Mouse (Mus musculus) cerebellum, postnatal 36 days (tissue): ENCODE results near the gene Usp6nl.
A peak's percentile ranks its signal among the peaks of the same experiment; 100 is the strongest.

Experiments used
- DNase-seq, 2 experiments: peaks; one replicate each; pipeline ENCODE4 v3.0.0; 2021 to 2022; ENCODE audit warnings: mixed read lengths in 2 of 2

Gene Usp6nl

DNA sequence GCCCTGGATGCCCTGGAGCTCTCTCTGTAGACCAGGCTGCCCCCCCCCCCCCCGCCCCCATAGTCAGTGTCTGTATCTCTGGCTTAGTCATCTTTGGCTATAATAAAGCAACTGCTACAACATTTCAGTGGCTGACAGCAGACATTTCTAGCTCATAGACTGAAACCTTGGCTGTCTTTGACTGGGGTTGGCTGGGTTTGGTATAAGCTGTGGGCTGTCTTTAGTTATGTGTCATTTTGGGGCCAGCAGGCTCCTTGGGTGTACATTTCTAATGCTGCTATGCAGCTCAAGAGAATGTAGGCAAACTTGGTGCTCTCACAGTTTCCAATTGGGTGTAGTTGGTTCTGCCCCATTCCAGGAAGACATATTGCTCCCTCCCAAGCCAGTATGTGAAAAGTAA is 11.1 kb downstream of the Usp6nl start:
- DNase-seq: no peak

- DNase-seq: no peak
Measured at GRCm38 (mm10) chr2:6334011-6334410, 11.5 kb downstream of the Usp6nl start.

DNA sequence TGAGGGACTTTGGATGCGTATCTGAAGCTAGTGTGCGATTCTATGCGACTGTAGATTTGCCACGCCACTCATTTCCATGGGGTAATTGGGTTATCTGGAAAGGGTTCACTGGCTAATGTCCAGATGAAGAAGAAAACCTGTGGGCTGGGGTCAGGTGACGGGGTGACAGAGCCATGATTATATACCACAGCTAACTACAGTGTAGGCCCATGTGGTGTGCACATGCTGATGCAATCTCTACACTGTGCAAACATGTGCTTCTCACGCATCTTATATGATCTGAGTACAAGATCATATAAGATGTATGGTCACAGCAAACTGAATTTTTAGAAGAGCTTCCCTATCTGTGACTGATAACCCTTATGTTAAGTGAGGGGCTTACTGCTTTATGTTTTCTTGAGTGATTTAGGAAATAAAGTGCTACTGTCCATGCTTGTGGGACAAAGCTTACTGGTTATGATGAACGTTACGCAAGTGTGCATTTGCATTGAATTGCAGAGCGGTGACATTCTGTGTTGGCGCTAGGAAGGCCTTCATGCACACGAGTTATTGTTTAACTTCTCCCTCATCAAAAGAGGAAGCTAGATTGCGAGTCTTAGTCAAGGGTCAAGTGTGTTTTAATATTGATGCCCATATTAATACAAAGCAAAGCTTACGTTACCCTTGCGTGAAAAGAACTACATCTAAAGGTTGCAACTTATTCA is 12.7 kb downstream of the Usp6nl start:
- no peak for DNase-seq

DNA sequence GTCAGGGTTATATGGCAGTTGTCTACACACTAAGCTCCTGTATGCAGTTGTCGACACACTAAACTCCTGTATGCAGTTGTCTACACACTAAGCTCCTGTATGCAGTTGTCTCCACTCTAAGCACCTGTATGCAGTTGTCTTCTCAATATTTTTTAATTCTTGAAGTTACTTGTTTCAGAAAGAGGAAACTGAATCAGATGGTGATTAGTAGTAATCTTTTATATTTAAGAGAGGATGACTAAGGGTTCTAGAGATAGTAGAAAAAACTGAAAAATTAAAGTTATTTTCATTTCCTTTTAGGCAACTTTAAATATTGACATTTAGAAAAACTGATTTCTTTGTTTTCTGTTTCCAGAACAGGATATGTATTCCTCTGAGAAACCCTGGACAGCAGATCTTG is 13.5 kb downstream of the Usp6nl start:
- no peak for DNase-seq

- no peak for DNase-seq
Measured at GRCm38 (mm10) chr2:6336649-6337048, 14.2 kb downstream of the Usp6nl start.

DNA sequence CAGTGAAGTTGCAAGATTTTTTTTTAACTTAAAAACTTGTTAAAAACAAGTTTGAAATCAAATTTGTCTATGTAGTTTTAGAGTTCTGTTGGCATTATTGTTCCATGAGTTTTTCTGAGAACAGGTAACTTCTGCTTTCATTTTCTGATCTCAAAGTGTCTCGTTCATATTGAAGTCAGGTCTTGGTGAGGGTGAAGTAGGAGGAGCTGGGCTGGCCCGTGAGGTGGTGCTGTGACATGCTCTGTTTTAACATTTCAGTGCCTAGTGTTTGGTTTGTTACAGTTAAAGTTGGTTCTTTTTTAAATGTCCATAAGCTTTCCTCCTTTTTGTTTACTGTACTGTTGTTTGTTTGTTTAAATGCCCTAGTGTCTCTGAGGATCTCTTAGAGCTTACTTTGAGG is 15.0 kb downstream of the Usp6nl start:
- DNase-seq: no peak

- no peak for DNase-seq
Measured at GRCm38 (mm10) chr2:6338031-6338629, 15.7 kb downstream of the Usp6nl start.

- no peak for DNase-seq
Measured at GRCm38 (mm10) chr2:6340439-6340838, 18.0 kb downstream of the Usp6nl start.

DNA sequence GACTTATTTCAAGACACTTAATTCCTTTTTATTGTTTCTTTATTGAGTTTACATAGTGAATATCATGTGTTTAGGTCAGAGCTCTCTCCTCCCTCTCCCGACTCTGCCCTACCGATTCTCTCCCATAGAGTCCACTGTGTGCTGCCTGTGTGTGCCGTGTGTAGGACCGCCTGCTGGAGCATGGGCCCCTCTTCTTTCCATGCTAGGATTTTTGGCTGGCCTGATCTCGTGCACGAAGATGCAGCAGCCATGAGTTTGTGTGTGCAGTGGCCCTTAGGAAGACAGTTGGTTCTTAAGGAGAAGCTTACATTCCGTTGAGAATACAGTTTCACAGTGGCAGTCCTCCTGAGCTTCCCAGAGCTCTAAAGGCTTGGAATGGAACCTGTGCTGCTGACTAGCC is 19.0 kb downstream of the Usp6nl start:
- DNase-seq: no peak

DNA sequence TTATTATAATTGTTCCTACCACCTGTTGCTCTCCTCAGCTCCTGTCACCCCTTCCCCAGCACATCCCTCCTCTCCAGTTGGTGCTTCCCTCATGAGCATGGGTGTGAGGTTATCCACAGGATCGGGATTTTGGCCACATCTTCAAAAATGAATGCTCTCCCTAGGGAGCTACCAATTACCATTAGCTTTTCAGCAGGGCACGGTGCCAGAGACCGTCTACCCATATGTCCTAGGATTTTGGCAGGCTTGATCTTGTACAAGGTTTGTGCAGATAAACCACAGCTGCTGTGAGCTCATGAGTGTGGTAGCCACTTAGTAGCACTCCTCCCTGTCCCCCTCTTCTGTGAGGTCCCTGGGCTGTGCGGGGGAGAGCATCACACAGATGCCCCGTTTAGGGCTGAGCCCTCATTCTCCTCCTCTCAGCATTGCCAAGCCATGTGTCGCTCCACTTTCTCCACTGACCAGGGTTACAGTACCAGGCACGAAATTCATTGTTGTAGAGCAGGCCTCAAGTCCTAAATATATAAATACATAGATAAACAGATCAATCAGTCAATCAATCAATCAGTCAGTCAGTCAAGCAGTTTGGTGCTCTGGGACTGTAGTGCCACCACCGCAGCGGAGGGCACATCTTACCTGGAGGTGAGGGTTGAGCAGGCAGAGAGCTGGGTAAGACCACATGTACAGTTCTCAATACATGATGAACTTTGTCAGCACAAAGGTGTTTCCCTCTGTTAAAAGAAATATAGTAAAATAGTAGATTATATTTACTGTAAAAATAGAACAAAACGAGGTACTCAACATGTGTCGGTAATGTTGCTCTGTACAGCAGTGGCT is 27.0 kb downstream of the Usp6nl start:
- peak; percentile 55 to 63 for DNase-seq

DNA sequence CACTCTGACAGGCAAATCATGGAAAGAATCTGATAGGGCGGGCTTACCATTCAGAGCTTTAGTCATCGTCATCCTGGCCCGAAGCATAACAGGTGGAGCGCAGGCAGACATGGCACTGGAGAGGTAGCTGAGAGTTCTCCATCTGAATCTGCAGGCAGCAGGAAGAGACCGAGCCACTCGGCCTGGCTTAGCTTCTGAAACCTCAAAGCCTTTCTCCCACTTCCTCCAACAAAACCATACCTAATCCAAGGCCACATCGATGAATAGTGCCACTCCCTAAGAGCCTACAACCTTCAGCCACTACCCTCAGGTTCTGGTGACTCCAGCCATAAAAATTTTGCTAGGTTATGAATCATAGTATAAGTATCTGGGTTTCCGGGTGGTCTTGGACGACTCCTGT is 27.7 kb downstream of the Usp6nl start:
- no peak for DNase-seq

DNA sequence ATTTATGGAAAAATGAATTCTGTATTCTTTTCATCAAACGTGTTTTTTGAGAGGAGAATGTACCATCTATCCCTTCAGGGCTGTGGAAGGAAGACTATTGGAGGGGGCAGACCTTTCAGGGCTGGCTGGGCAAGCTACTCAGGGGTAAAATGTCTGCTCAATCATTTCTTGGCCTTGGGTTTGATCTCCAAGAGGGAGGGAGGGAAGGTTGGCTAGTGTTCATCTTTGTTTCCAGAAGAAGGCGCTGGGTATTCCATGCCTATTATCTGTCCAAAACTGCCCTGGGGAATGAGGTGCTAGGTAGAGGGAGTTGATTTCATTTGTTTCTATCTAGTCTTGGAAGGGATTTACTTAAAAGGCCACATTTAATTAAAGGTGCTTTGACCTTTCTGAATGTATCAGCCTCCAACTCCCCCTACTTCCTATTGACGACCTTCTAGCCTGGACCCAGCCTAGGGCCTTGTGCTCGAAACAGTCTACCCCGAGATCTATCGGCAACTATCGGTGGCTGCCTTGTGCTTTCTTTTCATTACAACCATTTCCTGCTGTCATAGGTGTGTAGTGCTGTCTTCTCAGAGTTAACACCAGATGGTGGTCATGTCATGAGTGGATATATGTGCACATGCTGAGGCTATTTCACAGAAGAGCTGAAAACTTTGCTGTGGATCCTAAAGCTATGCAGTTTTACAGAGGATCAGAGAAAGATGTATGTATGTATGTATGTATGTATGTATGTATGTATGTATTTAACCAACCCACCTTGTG is 28.6 kb downstream of the Usp6nl start:
- no peak for DNase-seq

- DNase-seq: no peak
Measured at GRCm38 (mm10) chr2:6352541-6352971, 30.1 kb downstream of the Usp6nl start.

DNA sequence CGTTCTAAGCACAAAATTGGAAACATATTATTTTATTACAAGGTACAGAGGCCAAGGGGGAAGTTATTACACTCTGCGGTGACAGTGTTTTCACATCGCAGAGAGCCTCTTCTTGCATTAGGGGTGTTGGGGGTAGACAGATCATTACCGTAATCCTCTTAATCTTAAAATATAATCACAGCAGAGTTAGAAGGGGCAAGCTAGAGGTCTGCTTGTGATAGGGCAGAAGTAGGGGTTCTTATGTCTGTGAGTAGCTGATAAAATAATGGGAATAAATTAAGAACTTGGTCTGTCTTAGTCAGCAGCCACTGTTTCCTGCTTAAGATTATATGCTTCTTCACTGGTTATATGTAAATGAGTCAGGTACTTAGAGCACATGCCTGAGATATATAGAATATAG is 30.6 kb downstream of the Usp6nl start:
- DNase-seq: no peak

DNA sequence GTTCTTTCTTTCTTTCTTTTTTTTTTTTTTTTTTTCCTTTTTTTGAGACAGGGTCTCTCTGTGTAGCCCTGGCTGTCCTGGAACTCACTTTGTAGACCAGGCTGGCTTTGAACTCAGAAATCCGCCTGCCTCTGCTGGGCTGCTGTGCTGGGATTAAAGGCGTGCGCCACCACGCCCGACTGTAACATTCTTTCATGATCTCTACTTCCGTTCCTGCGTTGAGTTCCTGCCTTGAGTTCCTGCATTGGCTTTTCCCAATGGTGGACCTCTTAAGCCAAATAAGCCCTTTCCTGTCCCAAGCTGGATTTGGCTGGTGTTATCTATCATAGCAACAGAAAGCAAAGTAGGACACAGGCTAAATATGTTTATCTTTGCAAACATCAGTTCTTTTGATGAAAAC is 34.8 kb downstream of the Usp6nl start:
- no peak for DNase-seq

DNA sequence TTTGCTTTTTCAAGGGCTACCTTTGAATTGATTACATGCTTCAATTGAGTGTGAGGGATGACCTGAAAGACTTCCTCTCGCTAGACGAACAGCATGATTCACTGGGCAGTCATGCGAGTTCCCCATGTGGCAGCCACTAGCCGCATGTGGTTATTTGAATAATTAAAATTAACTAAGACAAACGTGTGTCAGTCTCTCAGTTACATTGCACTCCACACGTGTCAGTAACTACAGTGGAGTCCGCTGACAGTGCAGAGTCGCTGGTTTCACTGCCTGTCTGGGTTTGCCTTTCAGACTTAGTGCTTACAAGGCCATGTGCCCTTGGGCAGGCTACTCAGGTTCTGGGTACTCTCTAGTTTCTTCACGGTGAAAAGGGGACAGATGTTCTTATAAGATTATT is 37.2 kb downstream of the Usp6nl start:
- no peak for DNase-seq

- no peak for DNase-seq
Measured at GRCm38 (mm10) chr2:6363126-6363525, 40.7 kb downstream of the Usp6nl start.

DNA sequence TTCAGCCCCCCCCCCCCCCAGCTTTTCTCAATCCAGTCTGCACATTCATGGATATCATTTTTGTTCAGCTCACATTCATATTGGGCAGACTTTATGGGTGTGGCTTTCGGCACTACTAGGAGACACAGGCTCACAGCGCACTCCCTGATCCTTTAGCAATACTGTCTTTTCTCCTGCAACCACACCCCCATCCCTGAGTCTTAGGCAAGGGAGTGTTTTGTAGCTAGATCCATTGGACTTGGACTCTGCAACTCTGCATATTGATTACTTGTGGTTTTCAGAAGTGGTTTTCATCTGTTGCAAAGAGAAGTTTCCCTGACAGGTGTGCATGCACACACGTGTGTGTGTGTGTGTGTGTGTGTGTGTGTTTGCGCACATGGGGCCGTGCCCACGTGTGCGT is 41.5 kb downstream of the Usp6nl start:
- DNase-seq: no peak

DNA sequence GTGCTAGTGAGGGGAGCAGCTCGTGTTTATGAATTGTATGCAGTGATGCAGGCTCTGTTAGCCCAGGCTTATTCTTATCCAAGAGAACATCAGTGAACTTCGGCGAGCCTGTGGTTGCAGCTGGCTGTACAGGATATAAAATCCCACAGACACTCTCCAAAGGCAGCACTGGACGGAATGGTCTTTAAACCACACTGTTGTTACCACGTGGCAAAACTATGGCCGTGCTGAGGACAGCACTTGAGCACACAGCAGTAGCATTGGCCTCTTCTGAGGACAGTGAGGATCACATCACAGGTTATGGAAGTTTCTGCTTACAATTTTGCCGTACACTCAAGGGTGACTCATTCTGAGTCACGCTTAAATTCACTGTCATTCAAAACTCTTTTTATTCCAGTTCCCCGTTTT is 44.1 kb downstream of the Usp6nl start:
- no peak for DNase-seq

- no peak for DNase-seq
Measured at GRCm38 (mm10) chr2:6366973-6367372, 44.5 kb downstream of the Usp6nl start.

- no peak for DNase-seq
Measured at GRCm38 (mm10) chr2:6367497-6367896, 45.0 kb downstream of the Usp6nl start.

GRCm38 (mm10) chr2:6374216-6374615 is 51.7 kb downstream of the Usp6nl start:
- DNase-seq: no peak

GRCm38 (mm10) chr2:6376071-6376470 is 53.6 kb downstream of the Usp6nl start:
- DNase-seq: no peak
